Comparison of ENCODE assay signal across 9 mouse cellular contexts in genomic region chr15:89730320-89730719, GRCm38 (mm10).
DNase-seq lines count a peak whose midpoint lies in the region; ATAC-seq lines count a peak whose summit lies in the region.
"Had no signal": no experiment of that assay in that cellular context is flagged by ENCODE, and none has a peak within 500 bp of the region (broad histone marks: within the 10 kb centered on the region; RNA-seq: fewer than 3 reads in every experiment).

No protein-coding gene starts in this region.

- no peaks in the 10 kb centered on the region for H3K36me3 ChIP-seq in liver, embryonic 13.5 days

- ATAC-seq in common myeloid progenitor, adult 5-6 weeks (replicated peaks; ENCODE audit: low read depth, poor library complexity, severe bottlenecking), result peak; percentile 69; the same call in 1 of the 2 replicates
- ATAC-seq in hematopoietic stem cell, adult 5-6 weeks (replicated peaks in 1 of 2; ENCODE audit: insufficient read depth in 1 of 2, low FRiP score in 2 of 2, low TSS enrichment in 1 of 2, low read depth in 1 of 2, poor library complexity in 2 of 2, severe bottlenecking in 2 of 2), result peak; percentile 76
- ATAC-seq in liver, embryonic 13.5 days (ENCODE audit: low read depth), result no peak
- ATAC-seq in inflammation-experienced regulatory T-cells, adult 6 months, result no peak

- H3K4me2 ChIP-seq in liver, embryonic 13.5 days, result no peak overlapping the region

- no peaks in the 10 kb centered on the region for H3K4me1 ChIP-seq in liver, embryonic 13.5 days (replicated peaks)

- DNase-seq in left cerebral cortex, adult 18-20 months (ENCODE audit: low spot score in 2 of 2), result peak; percentile 7 to 31
- no peak for DNase-seq in left cerebral cortex, postnatal 25 days (ENCODE audit: low spot score in 2 of 2)
- peak; percentile 5 to 38 for DNase-seq in adrenal gland, adult (ENCODE audit: inconsistent age in 2 of 2, low spot score in 1 of 2)
- peak; percentile 2 for DNase-seq in liver, embryonic 13.5 days
- peak; percentile 42 for DNase-seq in right cerebral cortex, postnatal 4 days

- H3K9me3 ChIP-seq in liver, embryonic 13.5 days (replicated peaks), result no peaks in the 10 kb centered on the region

- no peak overlapping the region for H3K27ac ChIP-seq in liver, embryonic 13.5 days

- 29% methylated on average over 6 of the region's 6 CpGs for WGBS in liver, embryonic 13.5 days (ENCODE audit: insufficient replicate concordance)

- H3K27me3 ChIP-seq in liver, embryonic 13.5 days, result no peaks in the 10 kb centered on the region

- H3K9ac ChIP-seq in liver, embryonic 13.5 days, result no peak overlapping the region

- intact Hi-C loops in left cerebral cortex, postnatal 25 days (cut with DNase I), result no loop called here

- H3K4me3 ChIP-seq in liver, embryonic 13.5 days (replicated peaks), result no peak overlapping the region
- H3K4me3 ChIP-seq: erythroblast, embryonic 14.5 days had no signal

Comparison
In these comparisons a context has a peak if more than half of its experiments do, and no peak if none do; other contexts are left out.
1. DNase-seq: peak in left cerebral cortex, adult 18-20 months (2 of 2), adrenal gland, adult (2 of 2), liver, embryonic 13.5 days (single experiment) and right cerebral cortex, postnatal 4 days (single experiment); none in left cerebral cortex, postnatal 25 days (0 of 2).
2. ATAC-seq: peak in common myeloid progenitor, adult 5-6 weeks (single experiment) and hematopoietic stem cell, adult 5-6 weeks (2 of 2); none in liver, embryonic 13.5 days (single experiment) and inflammation-experienced regulatory T-cells, adult 6 months (single experiment).